Mouse (Mus musculus): ENCODE measurements around the gene Irak2.

The Irak2 gene

GRCm38 (mm10) chr6:113642605-113643004 lies 4.3 kb downstream of the Irak2 start:
- no peak for DNase-seq (ENCODE audit: low spot score)

DNA sequence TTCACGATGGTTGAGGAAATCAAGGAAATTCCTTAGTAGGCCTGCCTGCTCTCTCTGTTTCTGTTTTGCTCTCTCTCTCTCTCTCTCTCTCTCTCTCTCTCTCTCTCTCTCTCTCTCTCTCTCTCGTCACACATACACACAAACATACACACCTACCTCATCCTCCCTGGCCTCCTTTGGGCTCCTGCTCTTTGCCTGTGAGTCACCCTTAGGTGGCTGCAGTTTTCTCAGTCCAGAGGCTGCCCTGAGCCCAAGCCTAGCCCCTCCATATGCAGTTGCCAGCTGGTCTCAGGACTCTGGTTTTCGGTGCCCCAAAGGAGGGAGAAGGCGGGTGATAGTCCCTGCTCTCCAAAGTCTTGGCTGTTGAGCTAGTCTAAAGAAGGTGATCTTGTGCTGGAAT lies 4.8 kb downstream of the Irak2 start:
- DNase-seq (ENCODE audit: low spot score) = no peak

GRCm38 (mm10) chr6:113643967-113644366 lies 5.7 kb downstream of the Irak2 start:
- DNase-seq (ENCODE audit: low spot score) = no peak

GRCm38 (mm10) chr6:113644808-113645207 lies 6.5 kb downstream of the Irak2 start:
- DNase-seq (ENCODE audit: low spot score) = no peak

- DNase-seq (ENCODE audit: low spot score) = no peak
These were observed 11.3 kb downstream of the Irak2 start for GRCm38 (mm10) chr6:113649346-113650196.

DNA sequence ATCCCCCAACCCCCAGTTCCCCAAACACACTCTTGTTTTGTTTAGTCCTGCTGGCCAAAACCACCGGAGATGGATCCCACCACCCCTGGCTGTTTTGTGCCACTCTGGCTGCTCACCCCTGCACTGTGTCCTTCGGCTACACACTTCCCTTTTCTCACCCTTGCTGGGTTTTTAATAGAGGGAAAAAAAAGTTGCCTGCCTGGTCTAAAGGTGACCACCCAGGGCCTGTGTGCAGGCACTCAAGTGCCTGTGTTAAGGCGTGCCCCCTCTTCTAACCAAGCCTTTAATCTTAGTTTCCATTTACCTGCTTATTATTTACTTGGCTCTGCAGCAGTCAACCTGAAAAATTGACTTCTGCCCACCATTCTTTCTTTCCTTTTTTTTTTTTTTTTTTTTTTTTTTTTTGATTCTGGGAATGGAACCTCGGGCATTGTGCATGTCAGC lies 12.0 kb downstream of the Irak2 start:
- DNase-seq (ENCODE audit: low spot score) = no peak

DNA sequence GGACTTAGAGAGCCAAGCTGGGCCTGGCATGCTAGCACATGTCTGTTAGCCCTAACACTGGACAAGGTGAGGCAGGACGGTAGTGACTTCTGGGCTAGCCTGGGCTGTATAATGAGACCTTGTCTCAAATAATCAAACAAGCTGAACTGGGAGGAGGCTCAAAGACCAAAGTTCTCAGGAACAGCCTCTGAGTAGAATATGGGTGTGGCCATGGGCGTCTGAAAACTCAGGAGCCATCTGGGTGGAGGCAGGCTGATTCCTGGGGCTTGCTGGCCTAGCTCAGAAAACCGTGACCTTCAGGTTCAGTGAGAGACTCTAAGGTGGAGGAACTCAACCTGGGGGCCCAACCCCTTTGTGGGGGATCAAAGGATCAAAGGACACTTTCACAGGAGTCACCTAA lies 13.4 kb downstream of the Irak2 start:
- no peak for DNase-seq (ENCODE audit: low spot score)

DNA sequence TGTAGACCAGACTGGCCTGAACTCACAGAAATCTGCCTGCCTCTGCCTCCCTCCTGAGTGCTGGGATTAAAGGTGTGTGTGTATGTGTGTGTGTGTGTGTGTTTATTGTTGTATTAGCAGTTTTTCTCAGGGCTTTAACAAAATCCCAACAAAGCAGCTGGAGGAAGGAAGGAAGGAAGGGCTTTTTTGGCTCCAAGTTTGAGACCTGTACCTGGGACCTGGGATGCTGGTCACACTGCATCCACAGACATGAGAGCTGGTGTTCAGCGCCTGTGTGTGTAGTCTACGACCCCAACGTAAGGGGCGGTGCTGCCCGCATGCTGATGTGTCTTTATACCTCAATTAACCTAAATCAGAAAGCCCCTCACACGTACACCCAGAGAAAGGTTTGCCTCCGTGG lies 15.3 kb downstream of the Irak2 start:
- no peak for DNase-seq (ENCODE audit: low spot score)

- DNase-seq (ENCODE audit: low spot score) = no peak
These were observed 15.8 kb downstream of the Irak2 start for GRCm38 (mm10) chr6:113654102-113654501.

- DNase-seq (ENCODE audit: low spot score) = no peak
These were observed 16.6 kb downstream of the Irak2 start for GRCm38 (mm10) chr6:113654753-113655397.

GRCm38 (mm10) chr6:113655475-113655874 lies 17.2 kb downstream of the Irak2 start:
- no peak for DNase-seq (ENCODE audit: low spot score)

DNA sequence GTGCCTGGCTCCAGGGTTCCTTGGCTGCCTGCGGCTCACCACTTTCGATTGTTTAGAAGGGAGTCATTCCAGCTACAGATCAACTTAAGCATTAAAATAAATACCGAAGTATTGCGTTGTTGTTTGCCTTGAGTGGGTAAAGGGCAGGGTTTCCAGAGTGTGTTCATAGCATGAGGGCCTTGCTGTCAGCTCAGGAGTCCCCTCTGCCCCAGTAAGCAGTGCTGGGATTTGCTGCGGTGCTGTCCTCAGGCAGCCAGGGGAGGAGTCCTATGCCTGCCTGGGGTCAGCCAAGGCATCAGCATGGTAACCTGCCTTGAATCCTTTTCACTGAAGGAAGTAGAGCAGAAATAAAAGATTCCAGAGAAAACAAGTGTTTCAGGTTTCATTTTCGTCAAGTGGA lies 18.6 kb downstream of the Irak2 start:
- DNase-seq (ENCODE audit: low spot score) = no peak

- DNase-seq (ENCODE audit: low spot score) = no peak
These were observed 20.0 kb downstream of the Irak2 start for GRCm38 (mm10) chr6:113658226-113658625.

DNA sequence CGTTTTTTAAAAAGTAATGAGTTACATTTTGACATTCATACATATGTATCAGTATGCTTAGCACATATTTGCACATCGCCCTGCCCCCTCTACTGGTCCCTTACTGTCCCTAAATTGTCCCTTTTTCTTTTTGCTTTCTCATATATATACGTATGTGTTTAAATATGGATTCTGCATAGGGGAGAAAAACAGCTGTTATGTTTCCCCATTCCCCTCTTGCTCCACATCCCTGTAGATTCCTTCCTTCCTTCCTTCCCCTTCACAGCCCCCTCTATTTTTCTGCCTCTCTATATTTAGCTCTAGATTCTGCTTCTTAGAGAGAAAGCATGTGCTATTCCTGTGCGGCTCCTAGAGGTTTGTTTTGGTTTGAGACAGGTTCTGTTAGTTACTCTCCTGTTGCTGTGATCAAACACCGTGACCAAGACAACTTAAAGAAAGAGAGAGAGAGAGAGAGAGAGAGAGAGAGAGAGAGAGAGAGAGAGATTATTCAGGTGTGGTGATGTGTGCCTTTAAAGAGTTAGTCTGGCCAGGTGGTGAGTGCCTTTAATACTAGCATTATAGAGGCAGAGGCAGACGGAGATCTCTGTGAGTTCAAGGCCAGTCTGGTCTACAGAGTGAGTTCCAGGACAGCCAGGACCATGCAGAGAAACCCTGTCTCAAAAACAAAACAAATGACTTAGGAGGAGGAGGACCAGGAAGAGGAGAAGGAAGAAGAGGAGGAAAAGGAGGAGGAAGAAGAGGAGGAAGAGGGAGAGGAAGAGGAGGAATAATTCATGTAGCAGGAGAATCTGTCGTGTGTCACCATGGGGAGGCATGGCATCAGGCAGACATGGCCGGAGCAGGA lies 21.6 kb downstream of the Irak2 start:
- DNase-seq (ENCODE audit: low spot score) = no peak

DNA sequence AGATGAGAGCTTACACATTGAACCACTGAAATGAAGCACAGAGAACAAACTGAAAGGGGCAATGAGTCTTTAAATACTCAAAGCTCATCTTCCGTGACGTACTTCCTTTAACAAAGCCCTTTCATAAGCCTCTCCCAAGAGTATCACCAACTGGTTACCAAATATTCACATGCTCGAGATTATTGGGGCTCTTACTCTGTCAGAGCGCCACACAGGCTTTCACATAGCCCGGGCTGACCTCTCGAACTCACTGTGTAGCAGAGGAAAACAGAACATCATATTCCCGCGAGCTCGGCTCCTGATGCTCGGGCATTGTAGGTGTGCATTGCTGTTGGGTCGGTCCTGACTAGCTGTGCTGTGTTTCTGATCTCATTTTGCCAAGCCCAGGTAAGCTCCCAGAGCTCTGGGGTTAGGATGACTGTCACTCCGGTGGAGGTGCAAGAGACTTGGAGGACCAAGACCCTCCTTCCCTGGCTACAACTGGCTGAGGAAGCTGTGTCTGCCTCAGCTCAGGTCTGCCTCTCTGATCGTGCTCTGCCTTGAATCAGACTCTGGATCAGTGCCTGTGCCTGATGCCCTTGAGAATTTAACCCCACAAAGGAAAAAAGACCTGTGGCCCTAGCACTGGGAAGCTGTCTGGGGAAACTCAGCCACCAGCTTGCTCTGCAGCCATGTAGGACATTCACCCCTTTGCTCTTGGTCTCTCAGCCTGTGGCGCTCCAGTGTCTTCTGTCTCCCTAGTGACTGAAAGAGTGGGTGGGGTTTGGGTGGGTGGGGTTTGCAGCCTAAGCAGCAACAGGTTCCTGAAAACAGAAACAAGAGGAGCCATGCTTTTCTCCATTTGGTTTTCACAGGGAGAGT lies 22.5 kb downstream of the Irak2 start:
- DNase-seq (ENCODE audit: low spot score) = no peak

- peak; percentile 40 for DNase-seq (ENCODE audit: low spot score)
These were observed 23.3 kb downstream of the Irak2 start for GRCm38 (mm10) chr6:113661353-113662241.

- DNase-seq (ENCODE audit: low spot score) = no peak
These were observed 24.9 kb downstream of the Irak2 start for GRCm38 (mm10) chr6:113662964-113663700.

- no peak for DNase-seq (ENCODE audit: low spot score)
These were observed 26.0 kb downstream of the Irak2 start for GRCm38 (mm10) chr6:113664305-113664704.

GRCm38 (mm10) chr6:113667611-113668122 lies 29.4 kb downstream of the Irak2 start:
- DNase-seq (ENCODE audit: low spot score) = no peak

Measured in ovary, postnatal 36 days (tissue).